Mouse (Mus musculus): ENCODE results near the gene Coro2a.

- TF ChIP-seq CTCF (conservative IDR thresholded peaks at IDR 0.05; ENCODE audit: low read length) (no peak), NANOG (IDR thresholded peaks at IDR 0.05; ENCODE audit: borderline replicate concordance, low read length) (no peak), POU5F1 (IDR thresholded peaks at IDR 0.05; ENCODE audit: borderline replicate concordance, low read length) (no peak)
Measured at GRCm38 (mm10) chr4:46487348-46487747, 114.7 kb downstream of the Coro2a start.

Measured in E14TG2a.4 (cell line).